Mouse (Mus musculus): ENCODE data around the gene Gnl1.
"Not testable (repeated sequence)": the region's sequence is repeated elsewhere in the genome, so short reads cannot be mapped to it uniquely, and the experiment has no call there.

Gnl1 gene

DNA sequence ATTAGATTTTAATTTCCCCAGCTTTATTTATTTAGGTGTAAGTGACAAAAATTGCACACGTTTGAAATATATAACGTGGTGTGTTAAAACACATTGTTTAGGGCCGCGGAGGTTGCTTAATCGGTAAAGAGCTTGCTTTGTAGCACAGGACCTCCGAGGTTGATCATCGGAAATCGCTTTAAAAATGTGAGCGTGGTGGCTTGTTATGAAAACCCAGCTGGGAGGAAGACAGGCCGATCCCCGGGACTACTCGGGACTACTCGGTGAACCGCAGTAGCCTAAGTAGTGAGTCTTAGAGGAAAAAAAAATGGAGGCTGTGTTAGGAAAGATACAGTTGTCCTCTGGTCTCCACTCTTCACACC, 15.2 kb downstream of the Gnl1 start:
- no peak for DNase-seq

DNA sequence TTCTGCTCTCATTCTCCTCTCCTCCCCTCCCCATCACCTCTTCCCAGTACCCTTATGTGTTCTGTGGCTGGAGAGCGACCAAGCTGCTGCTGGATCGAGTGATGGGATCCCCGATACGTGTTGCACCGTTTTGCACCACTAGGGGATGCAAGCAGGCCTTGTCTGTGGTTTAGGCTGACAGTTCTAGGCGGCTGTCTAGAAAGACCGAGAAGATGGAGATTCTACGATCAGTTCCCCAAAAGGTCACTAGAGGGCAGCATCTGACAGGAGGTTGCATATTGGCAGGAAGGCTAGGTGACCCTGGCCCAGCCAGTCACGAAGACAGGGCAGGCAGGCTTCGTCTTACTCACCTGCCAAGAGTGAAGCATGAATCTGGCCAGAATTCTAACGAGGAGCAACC, 17.3 kb downstream of the Gnl1 start:
- peak; percentile 99 for DNase-seq

GRCm38 (mm10) chr17:35997713-35998510, 18.3 kb downstream of the Gnl1 start:
- DNase-seq: no peak

- no peak for DNase-seq
Observed at GRCm38 (mm10) chr17:35998545-35999305, 19.1 kb downstream of the Gnl1 start.

DNA sequence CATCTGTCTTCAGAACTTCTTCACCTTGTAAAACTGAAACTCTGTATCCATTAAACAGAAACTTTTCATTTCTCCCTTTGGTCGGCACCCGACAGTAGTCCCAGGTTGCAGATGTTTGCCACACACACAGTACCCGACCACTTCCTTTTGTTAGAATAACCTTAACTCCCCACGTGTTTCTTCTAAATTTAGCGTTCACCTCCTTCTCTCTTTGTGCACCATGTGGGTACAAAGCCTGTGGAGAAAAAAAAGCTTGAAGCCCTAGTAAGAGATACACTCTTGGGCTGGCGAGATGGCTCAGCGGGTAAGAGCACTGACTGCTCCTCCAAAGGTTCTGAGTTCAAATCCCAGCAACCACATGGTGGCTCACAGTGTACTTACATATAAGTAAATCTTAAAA, 19.7 kb downstream of the Gnl1 start:
- no peak for DNase-seq

GRCm38 (mm10) chr17:36000349-36000748, 20.7 kb downstream of the Gnl1 start:
- DNase-seq: no peak

GRCm38 (mm10) chr17:36001121-36001897, 21.7 kb downstream of the Gnl1 start:
- DNase-seq: no peak

- DNase-seq: no peak
Observed at GRCm38 (mm10) chr17:36001966-36002365, 22.3 kb downstream of the Gnl1 start.

DNA sequence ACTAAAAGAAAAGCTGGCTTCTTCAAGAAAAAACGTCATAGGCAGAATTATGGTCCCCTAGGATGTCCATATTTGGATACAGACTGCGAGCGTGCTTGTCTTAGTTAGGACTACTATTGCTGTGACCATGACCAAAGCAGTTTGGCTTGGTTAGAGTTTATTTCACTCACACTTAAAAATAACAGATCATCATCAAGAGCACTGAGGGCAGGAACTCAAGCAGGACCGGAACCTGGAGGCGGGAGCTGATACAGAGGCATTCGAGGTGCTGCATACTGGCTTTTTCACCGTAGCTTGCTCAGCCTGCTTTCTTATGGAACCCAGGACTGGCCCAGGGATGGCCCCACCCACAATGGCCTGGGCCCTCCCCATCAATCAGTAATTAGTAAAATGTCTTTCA, 23.7 kb downstream of the Gnl1 start:
- DNase-seq: no peak

DNA sequence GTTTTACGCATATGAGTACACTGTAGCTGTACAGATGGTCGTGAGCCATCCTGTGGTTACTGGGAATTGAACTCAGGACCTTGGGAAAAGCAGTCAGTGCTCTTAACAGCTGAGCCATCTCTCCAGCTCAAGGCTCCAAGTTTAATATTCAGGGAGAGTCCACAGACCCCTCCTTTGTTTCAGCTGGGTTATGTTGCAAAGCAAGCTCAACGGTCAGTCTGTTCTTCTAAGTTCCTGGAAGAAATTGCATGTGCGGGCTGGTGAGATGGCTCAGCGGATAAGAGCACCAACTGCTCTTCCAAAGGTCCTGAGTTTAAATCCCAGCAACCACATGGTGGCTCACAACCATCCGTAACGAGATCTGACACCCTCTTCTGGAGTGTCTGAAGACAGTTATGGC, 24.8 kb downstream of the Gnl1 start:
- not testable (repeated sequence) for DNase-seq

- DNase-seq: no peak
Observed at GRCm38 (mm10) chr17:36014977-36015376, 35.3 kb downstream of the Gnl1 start.

- no peak for DNase-seq
Observed at GRCm38 (mm10) chr17:36017046-36017445, 37.4 kb downstream of the Gnl1 start.

DNA sequence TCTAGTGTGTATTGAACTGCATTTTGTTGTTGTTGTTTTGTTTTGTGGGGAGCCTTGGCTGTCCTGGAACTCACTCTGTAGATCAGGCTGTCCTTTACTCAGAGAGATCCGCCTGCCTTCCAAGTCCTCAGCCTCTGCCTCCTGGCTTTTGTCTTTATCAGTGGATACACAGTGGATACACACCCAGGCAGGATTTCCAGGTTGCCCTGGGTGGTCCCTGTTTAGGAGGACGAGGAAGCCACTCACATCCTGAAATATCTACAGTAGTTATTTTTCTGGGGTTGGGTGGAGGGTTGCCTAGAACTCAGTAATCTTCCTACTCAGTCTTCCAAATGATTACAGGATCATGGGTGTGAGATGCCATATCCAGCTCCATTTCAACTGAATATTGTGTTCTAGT, 39.3 kb downstream of the Gnl1 start:
- peak; percentile 52 for DNase-seq

- no peak for DNase-seq
Observed at GRCm38 (mm10) chr17:36019519-36019918, 39.9 kb downstream of the Gnl1 start.

DNA sequence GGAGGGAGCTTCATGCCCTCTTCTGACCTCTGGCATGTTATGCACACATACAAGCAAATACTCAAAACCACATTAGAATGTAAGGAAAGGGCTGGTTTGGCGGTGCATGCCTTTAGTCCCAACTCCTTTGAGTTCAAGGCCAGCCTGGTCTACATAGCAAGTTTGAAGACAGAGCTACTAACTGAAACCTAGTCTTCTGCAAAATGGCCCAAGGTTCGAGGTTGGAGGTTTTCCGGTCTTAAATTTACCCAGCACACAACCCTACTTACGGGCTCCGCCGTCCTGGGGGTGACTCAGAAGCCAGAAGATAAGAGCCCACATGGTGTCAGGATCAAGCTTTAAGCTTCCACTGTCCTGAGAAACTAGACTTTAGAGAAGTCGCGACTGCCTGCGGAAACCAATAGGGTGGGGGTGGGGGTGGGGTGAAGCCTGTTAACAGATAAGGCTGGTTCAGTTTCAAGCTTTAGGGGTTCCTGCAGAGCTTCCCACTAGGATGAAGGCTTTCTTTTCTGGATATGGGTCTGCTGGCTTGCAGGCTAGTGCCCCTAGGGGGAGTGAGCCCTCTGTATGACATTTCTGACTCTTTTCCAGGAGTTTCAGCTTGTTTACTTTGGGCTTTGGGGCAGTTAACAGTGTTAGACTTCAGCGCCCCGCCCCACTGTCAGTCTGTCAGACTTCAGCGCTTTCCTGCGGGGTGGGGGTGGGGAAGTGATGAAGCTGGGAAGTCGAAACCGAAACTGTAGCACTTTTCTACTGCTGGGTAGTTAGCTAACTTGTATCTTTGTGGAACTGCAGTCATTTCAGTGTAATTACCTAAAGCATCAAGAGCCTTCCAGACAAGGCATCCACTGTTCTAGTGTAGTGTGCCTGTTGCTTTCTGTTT, 40.8 kb downstream of the Gnl1 start, which contains the start of gene H2-T24:
TSS of gene H2-T24 (minus strand) at position 370 of the 883 bp plus-strand sequence.
- peak; percentile 90 for DNase-seq

- DNase-seq: no peak
Observed at GRCm38 (mm10) chr17:36021309-36021708, 41.7 kb downstream of the Gnl1 start.

- DNase-seq: no peak
Observed at GRCm38 (mm10) chr17:36022098-36022497, 42.4 kb downstream of the Gnl1 start.

DNA sequence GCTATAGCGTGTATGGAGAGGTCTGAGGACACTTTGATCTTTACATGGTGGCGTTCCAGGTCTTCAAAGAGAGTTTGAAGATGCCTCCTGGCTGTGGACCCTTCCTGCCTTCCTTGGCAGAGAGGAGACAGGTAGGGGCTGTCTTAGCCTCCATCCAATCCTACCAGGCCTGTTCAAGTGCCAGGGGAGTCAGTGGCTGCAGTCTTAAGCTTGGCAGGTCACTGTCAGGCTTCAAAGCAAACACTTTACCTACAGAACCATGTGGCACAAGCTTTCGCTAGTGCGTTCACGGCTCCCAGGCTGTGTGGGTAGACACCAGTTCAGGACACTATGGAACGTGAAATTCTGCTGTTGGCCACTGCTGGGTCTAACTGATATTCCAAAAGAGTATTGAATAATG, 43.3 kb downstream of the Gnl1 start:
- no peak for DNase-seq

GRCm38 (mm10) chr17:36023710-36024654, 44.3 kb downstream of the Gnl1 start:
- DNase-seq: no peak

DNA sequence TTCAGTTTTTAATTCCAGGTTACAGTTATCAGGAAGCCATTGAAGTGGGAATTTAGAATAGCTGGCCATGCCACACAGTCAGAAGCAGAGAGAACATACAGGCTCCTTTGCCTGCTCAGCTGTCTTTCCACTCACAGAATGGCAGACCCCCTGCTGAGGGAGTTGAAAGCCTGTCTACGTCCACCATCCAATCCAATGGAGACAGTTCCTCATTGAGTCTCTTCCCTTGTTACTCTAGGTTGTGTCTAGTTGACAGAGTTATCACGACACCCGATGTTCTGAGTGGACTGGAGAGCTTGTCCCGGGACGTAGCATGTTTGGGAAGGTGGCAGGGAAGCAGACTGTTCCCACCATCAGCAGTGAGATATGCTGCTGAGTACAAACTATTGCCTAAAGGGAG, 45.5 kb downstream of the Gnl1 start:
- DNase-seq: no peak

DNA sequence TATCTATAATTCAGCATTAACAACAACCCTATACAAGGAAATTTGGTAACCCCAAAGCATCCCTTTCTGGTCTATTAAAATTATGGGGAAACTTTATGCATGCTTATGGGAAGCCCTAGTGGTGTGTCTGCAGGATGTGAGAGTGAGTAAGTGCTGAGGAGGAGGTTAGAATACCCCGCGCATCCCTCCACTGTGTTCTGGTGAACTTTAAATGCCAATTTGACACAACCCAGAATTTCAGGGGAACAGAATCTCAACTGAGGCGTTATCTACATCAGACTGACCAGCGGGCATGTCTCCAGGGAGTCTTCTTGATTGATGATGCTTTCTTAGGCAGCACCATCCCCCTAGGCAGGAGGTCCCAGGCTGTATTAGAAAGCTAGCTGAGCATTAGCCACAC, 46.2 kb downstream of the Gnl1 start:
- no peak for DNase-seq

Measured in kidney, adult 9 months (tissue).